Mouse (Mus musculus): ENCODE measurements around the gene Ets1.

The Ets1 gene

DNA sequence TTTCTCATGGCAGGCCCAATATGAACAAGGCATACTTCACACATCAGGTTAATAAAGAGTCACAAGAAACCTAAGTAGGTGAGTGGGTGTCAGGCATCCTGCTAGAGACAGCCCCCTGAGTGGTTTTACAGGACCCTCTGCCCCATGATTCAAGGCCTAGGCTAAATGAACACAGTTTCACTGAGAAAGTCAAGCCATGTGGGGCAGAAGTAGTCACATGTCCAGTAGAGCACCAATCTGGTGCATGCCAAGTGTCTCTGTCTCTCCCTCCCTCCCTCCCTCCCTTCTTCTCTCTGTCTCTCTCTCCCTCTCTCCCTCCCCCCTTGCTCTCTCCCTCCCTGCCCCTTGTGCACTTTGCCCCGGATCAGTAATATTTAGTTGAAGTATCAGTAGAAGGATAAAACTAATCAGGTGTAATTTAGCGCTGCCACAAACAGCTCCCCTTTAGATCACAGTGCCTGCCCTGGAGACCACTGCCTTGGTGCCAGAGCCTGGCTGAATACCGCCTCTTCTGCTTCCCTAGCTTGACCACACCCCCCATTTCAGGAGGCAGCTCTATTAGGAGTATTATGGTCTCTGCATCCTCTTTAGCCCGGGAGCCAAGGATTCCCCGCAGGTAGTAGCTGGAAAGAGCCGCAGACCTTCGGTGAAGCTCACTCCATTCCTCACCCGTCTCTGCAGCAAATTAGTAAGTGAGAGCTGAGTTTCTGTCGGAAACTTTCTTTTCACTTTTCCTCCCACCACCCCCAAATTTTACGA, at the start of gene Ets1:
Ets1 (plus strand) TSS at position 595 of the 759 bp plus-strand sequence.
- DNase-seq = no peak

DNA sequence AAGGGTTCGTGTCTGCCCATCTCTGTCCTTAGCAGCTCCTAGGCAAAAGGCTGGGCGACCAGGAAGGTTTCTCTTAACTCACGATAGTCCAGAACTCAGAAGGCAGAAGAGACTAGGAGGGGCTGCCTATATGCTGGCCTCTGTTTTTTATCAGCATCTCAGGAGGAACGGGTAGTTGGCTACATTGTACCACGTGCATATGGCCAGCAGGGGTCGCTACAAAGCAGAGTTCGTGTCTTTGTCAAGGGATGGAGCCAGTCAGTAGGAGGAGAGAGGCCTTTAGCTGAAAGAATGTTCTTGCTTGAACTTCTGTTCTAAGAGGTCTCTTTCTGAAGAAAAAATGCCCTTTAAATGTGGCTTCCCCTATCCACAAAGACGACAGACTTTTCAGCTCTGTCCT, 46.1 kb upstream of the Ets1 start:
- DNase-seq = peak; percentile 48

DNA sequence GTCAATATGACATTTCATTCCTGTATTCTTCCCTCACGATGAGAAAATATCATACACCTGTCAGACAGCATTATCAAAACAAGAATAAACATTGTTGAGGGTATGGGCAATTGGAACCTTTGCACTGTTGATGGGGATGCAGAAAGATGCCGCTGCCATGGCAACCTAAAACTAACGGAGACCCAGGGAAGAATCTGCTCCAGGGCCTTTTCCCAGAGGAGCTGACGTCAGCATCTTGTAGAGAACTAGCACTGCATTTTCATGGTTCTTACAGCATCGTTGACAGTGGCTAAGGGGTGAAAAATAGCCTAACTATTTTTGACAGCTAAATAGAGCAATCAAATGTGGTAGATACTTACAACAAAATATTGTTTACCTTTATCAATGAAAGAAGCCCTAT, 45.5 kb upstream of the Ets1 start:
- DNase-seq = no peak

DNA sequence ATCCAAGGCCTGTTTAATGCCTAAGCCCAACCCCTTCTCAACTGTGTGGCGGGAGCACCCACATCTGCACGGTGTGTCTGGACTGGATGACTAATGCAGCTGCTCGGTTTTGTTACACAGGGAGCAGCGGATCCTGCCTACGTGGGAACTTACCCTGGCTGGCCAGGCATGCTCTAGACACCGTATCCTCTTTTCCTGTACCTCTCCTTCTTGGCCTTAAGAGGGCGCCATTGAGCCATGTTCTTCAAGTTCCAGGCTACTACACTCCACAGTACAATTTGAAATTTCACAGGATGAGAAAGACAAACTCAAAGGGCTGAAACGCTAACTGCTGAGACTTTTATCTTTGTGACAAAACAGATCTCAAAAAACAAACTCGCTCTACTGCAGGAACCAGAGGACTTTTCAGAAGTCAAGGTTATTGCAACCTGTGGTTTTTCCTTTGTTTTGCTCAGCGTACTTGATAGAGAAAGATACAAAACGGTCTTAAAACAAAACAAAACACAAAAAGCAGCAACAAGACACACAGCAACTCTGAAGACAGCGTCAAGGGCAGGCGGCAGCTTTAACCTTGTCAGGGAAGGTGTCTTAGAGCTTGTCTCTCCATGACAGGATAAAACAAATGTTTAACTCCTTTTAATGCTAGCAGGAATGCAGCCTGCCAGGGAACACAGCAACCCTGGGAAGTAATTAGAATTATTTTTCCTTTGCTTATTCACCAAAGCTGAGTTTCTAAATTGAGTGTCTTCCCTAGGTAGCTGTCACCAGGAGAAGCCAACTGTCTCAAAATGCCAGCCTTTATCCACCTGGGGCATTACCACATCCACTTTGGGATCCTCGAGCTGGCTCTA, 44.1 kb upstream of the Ets1 start:
- DNase-seq = peak; percentile 51

GRCm38 (mm10) chr9:32592583-32592890, 43.5 kb upstream of the Ets1 start:
- no peak for DNase-seq

GRCm38 (mm10) chr9:32593816-32594215, 42.2 kb upstream of the Ets1 start:
- no peak for DNase-seq

DNA sequence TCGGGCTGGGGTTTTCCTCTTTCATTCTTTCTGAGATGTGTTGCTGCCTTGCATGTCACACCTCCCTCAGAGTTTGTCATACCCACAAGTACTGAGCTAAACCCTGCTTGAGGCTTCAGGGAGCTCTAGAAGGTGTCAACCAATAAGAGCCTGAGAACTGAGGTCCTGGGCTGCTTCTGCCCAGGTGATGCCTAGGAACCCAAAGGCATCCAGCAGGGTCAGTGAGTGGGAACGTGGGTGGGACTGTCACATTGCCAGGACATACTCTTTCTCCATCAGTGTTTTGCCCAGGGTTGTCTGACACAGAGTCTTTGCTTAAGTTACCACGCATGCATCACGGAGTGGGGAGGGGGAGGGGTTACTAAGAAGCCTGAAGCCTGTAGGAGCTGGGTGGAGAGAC, 41.7 kb upstream of the Ets1 start:
- DNase-seq = no peak

GRCm38 (mm10) chr9:32595076-32595820, 40.8 kb upstream of the Ets1 start:
- no peak for DNase-seq

- DNase-seq = no peak
Measured at GRCm38 (mm10) chr9:32596366-32596765, 39.7 kb upstream of the Ets1 start.

- DNase-seq = no peak
Measured at GRCm38 (mm10) chr9:32601953-32602352, 34.1 kb upstream of the Ets1 start.

- no peak for DNase-seq
Measured at GRCm38 (mm10) chr9:32603097-32603496, 32.9 kb upstream of the Ets1 start.

DNA sequence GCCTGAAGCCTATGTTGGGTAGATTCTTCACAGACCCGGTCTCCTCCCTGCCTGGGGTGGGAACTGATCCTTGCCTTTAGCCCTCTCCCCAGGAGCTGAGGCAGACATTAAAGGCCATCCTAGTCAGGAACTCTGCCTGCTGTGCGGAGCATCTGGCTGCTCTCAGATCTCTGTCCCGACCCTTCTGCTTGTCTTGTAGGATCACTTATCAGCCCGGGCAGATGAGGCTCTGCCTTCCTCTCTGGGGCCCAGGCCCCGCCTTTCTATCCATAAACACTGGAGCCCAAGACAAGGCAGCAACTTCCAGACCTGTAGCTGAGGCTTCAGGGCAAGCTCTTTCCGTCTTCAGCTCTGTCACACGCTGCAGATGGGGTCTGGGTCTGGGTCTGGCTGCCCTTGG, 28.8 kb upstream of the Ets1 start:
- DNase-seq = no peak

DNA sequence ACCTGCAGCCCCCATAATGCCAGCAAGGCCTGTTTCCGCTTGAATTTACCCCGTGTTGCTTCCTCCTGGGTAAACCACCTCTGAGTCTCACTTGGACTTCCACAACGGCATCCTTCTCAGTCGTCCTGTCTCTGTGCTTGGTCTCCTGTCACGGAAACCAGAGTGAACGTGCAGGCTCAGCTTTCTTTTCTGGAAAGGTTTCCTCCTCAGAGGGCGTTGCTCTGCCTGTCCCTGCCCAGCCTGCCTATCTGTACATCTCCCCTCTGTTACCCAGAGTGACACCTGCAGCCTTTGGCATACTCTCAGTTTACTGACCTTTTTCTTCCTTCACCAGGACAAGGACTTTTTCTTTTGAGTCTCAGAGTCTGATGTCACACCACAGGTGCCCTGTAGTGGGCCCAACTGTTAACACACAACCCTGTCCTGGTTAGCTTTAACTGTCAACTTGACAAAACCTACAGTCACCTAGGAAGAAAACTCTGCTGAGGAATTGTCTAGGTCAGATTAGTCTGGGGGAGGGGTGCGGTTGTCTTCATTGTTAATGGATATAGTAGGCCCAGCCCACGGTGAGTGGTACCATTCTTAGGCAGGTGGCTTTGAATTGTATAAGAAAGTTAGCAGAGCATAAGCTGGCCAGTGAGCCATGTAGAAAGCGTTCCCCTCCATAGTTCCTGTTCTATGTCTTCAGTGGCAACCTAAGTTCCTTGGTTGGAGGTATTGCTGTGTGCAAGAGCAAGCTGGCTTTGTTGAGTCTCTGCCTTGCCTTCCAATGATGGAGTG, 27.0 kb upstream of the Ets1 start:
- no peak for DNase-seq

- no peak for DNase-seq
Measured at GRCm38 (mm10) chr9:32610218-32610617, 25.8 kb upstream of the Ets1 start.

DNA sequence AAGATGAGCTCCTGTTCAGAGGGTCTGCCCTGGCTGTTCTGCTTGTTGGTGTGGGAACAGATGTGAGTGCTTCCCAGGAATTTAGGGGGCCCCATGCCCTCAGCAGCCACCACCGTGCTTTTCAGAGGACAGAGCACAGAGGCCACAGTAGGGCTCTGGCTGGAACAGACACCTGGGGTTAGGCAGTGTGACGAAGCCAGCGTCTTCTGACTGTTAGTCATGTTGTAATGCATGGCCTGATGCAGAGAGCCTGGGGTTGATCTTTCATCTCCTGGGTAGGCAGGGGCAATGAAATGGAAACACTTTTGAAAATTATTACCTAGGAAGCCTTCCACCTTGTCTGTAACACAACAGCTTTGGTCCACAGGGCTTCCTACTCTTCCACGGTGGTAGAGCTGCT, 25.4 kb upstream of the Ets1 start:
- DNase-seq = no peak

DNA sequence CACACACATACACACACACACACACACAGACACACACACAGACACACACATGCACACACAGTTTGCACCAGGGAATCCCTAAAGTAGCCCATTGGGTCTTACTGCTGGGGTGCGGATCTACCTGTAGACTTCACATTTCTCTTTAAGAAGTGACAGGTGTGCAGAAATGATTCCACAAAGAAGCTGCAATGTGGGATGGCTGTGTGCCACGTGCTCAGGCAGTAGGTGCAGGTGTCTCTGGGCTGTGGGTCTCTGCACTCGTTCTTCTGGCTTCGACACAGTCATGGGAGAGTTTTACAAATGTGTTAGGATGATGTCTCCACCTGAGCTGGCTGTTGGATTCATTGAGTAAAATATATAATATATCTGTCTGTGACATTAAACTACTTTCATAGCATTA, 24.7 kb upstream of the Ets1 start:
- no peak for DNase-seq

DNA sequence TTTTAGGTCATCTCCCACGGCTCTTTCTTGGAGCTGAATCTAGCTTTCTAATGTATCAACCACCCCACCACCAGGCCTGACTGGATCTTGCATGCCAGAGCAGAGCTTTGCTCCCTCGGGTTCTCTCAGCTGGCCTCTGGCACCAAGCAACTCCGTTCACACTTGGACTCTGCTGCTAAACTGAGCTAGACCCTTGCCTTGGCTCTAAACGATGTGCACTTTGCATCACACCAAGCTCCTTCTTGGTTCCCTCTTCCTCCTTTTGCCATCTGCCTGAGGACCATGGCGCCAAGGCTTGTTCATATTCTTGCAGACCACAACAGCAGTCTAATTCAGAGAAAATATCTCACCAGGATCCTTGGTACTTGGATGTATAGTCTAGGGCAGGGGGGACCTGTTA, 23.6 kb upstream of the Ets1 start:
- no peak for DNase-seq

DNA sequence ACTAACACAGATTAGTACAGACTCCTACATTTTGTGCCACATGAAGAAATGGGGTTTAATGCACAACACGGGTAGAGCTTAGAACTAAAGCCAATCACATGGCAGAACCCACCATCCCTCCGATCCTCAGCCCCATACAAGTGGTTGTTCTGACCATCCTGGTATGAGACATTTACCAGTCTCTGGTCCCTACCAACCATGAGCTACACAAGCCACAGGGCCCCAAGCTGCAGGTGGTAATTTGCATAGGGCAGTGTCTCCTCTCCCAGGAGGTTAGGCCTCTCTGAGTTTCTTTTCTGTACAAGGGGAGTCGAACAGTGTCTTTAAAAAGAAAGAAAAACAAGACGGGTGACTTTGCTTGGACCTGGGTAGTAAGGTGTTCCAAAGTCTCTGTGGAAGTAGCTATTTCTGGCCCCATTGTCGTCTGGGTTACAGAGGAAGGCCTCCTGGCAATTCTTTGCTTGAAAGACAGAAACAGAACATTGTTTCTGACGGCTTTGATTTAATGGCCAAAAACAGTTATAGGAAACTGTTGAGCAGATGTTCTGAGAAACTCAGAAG, 23.1 kb upstream of the Ets1 start:
- DNase-seq = no peak

- no peak for DNase-seq
Measured at GRCm38 (mm10) chr9:32614191-32614590, 21.8 kb upstream of the Ets1 start.

GRCm38 (mm10) chr9:32615461-32615860, 20.6 kb upstream of the Ets1 start:
- DNase-seq = no peak

DNA sequence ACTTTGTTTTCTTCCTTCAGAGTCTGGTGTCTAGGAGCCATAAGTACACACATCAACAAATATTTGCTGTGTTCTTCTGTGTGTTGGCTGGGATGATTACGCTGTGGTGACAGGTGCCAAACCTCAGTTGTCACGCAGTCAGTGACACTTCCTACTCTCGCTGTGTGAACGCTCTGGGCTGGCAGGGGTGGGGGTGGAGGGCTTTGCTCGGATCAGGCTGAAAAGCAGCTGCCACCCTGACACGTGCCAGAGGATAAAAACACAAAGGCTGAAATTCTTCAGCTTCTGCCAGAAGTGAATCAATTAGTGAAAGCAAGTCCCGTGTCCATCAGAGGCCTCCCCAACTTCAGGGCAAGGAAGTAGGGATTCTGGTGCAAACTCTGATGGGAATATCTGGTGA, 20.0 kb upstream of the Ets1 start:
- DNase-seq = no peak

Measured in cerebellum, adult 9-10 months (tissue).